Mouse (Mus musculus) heart, embryonic 11.5 days (tissue): ENCODE measurements around the gene Lonp1. TPM values are rescaled to one million over a fixed set of nuclear protein-coding genes. Genes with fewer than 3 reads are reported as not detected.
A peak's percentile ranks its signal among the peaks of the same experiment; 100 is the strongest.

Experiments used
- ATAC-seq: fragments of 200-750 bp; cut with Nextera tagmentation; replicated peaks from 2 replicates; pipeline ENCODE4 v1.8.0; 2017; ENCODE audit warnings: moderate library complexity; ENCODE audit not compliant: insufficient number of reproducible peaks, low FRiP score, low TSS enrichment
- H3K27ac ChIP-seq: fragments of 300-500 bp; sonication (generic); 2 replicates; pipeline ENCODE4 v1.5.1; 2014; ENCODE audit warnings: mild to moderate bottlenecking, low read depth, low read length
- H3K27me3 ChIP-seq: fragments of 300-500 bp; sonication (generic); 2 replicates; pipeline ENCODE4 v1.6.1; 2014; ENCODE audit warnings: mild to moderate bottlenecking, low read length, mixed read lengths; ENCODE audit not compliant: control insufficient read depth, insufficient read depth
- H3K36me3 ChIP-seq: fragments of 300-500 bp; sonication (generic); 2 replicates; pipeline ENCODE4 v1.6.1; 2014; ENCODE audit warnings: mild to moderate bottlenecking, low read length, moderate library complexity, mixed read lengths; ENCODE audit not compliant: control insufficient read depth, insufficient read depth
- H3K4me1 ChIP-seq: fragments of 300-500 bp; sonication (generic); 2 replicates; pipeline ENCODE4 v1.6.1; 2014; ENCODE audit warnings: low read length; ENCODE audit not compliant: control insufficient read depth, insufficient read depth
- H3K4me2 ChIP-seq: fragments of 300-500 bp; sonication (generic); 2 replicates; pipeline ENCODE4 v1.6.1; 2014; ENCODE audit warnings: mild to moderate bottlenecking, moderate library complexity
- H3K4me3 ChIP-seq: fragments of 300-500 bp; sonication (generic); 2 replicates; pipeline ENCODE4 v1.5.1; 2014; ENCODE audit warnings: low read depth, low read length
- H3K9ac ChIP-seq: fragments of 300-500 bp; sonication (generic); 2 replicates; pipeline ENCODE4 v1.6.1; 2014; ENCODE audit warnings: mild to moderate bottlenecking, low read depth, low read length, moderate library complexity
- H3K9me3 ChIP-seq: fragments of 300-500 bp; sonication (generic); replicated peaks from 2 replicates; pipeline ENCODE4 v1.6.1; 2016; ENCODE audit warnings: low read length; ENCODE audit not compliant: control insufficient read depth
- WGBS: fragments of 180-500 bp; shearing (Covaris S2); extraction: QIAGEN DNeasy Blood & Tissue Kit; methylation state at CpG from one replicate; pipeline ENCODE4 v1.1.7; 2014; ENCODE audit not compliant: insufficient replicate concordance; 5-methylcytosine and 5-hydroxymethylcytosine counted together
- polyA plus RNA-seq: library from polyadenylated mRNA; unstranded; fragments of >200 nt; fragmentation: Nextera tagmentation; extraction: Ambion mirVana; gene quantifications from 2 replicates; pipeline ENCODE4 v1.2.1, GENCODE M21; 2014

Gene Lonp1
- polyA plus RNA-seq, 1 experiment from 2014 or later, result 54.1 TPM

GRCm38 (mm10) chr17:56663659-56664058 lies 37.0 kb upstream of the Lonp1 start:
- Histone ChIP-seq H3K4me1 (peaks cover 9% of the 10 kb centered on the region), H3K9ac (peak overlapping the region; percentile 63; the same call in 1 of the 2 replicates), H3K4me2 (peak overlapping the region; percentile 56), H3K27ac (no peak overlapping the region), H3K4me3 (no peak overlapping the region; the same call in 1 of the 2 replicates), H3K27me3 (no peaks in the 10 kb centered on the region), H3K9me3 (no peaks in the 10 kb centered on the region), H3K36me3 (no peaks in the 10 kb centered on the region)
- no peak for ATAC-seq
- WGBS, result 57% methylated on average over 3 of the region's 3 CpGs

GRCm38 (mm10) chr17:56656171-56656570 lies 29.5 kb upstream of the Lonp1 start:
- Histone ChIP-seq H3K9me3 (no peaks in the 10 kb centered on the region), H3K36me3 (no peaks in the 10 kb centered on the region), H3K27ac (no peak overlapping the region), H3K27me3 (no peaks in the 10 kb centered on the region), H3K4me3 (no peak overlapping the region), H3K4me2 (no peak overlapping the region), H3K9ac (no peak overlapping the region), H3K4me1 (no peaks in the 10 kb centered on the region)
- no peak for ATAC-seq
- WGBS, result 80% methylated on average over 6 of the region's 6 CpGs

GRCm38 (mm10) chr17:56655311-56655710 lies 28.6 kb upstream of the Lonp1 start:
- WGBS, result 65% methylated on average over 3 of the region's 3 CpGs
- H3K4me3 ChIP-seq, result no peak overlapping the region
- no peaks in the 10 kb centered on the region for H3K9me3 ChIP-seq
- no peak overlapping the region for H3K9ac ChIP-seq
- H3K4me2 ChIP-seq, result no peak overlapping the region
- H3K27me3 ChIP-seq, result no peaks in the 10 kb centered on the region
- no peak for ATAC-seq
- H3K4me1 ChIP-seq, result no peaks in the 10 kb centered on the region
- H3K36me3 ChIP-seq, result no peaks in the 10 kb centered on the region
- H3K27ac ChIP-seq, result no peak overlapping the region

GRCm38 (mm10) chr17:56654771-56655170 lies 28.1 kb upstream of the Lonp1 start:
- H3K36me3 ChIP-seq, result no peaks in the 10 kb centered on the region

GRCm38 (mm10) chr17:56651801-56652200 lies 25.1 kb upstream of the Lonp1 start:
- Histone ChIP-seq H3K36me3 (no peaks in the 10 kb centered on the region), H3K27me3 (no peaks in the 10 kb centered on the region), H3K4me1 (no peaks in the 10 kb centered on the region; the same call in 1 of the 2 replicates), H3K9ac (no peak overlapping the region), H3K9me3 (no peaks in the 10 kb centered on the region), H3K4me3 (no peak overlapping the region), H3K4me2 (no peak overlapping the region), H3K27ac (no peak overlapping the region)
- WGBS, result 26% methylated on average over 10 of the region's 10 CpGs
- ATAC-seq, result no peak

More at GRCm38 (mm10) chr17:56654771-56655170, 28.1 kb upstream of the Lonp1 start:
- Histone ChIP-seq H3K4me1 (no peaks in the 10 kb centered on the region), H3K4me3 (no peak overlapping the region), H3K9ac (no peak overlapping the region), H3K4me2 (no peak overlapping the region), H3K27me3 (no peaks in the 10 kb centered on the region), H3K27ac (no peak overlapping the region), H3K9me3 (no peaks in the 10 kb centered on the region)
- WGBS, result 64% methylated on average over 2 of the region's 2 CpGs
- no peak for ATAC-seq

- WGBS, result 51% methylated on average over 10 of the region's 13 CpGs
- no peak overlapping the region for H3K4me2 ChIP-seq
- no peak for ATAC-seq
These were observed 20.9 kb upstream of the Lonp1 start for GRCm38 (mm10) chr17:56647546-56647945.

GRCm38 (mm10) chr17:56643237-56643636 lies 16.6 kb upstream of the Lonp1 start:
- no peaks in the 10 kb centered on the region for H3K27me3 ChIP-seq
- no peak overlapping the region for H3K9ac ChIP-seq
- H3K27ac ChIP-seq, result no peak overlapping the region
- H3K9me3 ChIP-seq, result no peaks in the 10 kb centered on the region
- no peak for ATAC-seq
- 83% methylated on average over 4 of the region's 4 CpGs for WGBS
- H3K4me2 ChIP-seq, result no peak overlapping the region
- no peak overlapping the region for H3K4me3 ChIP-seq
- no peaks in the 10 kb centered on the region; the same call in 1 of the 2 replicates for H3K4me1 ChIP-seq
- no peaks in the 10 kb centered on the region for H3K36me3 ChIP-seq

More at GRCm38 (mm10) chr17:56647546-56647945, 20.9 kb upstream of the Lonp1 start:
- Histone ChIP-seq H3K36me3 (no peaks in the 10 kb centered on the region), H3K4me3 (no peak overlapping the region), H3K9ac (no peak overlapping the region), H3K4me1 (no peaks in the 10 kb centered on the region; the same call in 1 of the 2 replicates), H3K27ac (no peak overlapping the region), H3K9me3 (no peaks in the 10 kb centered on the region), H3K27me3 (no peaks in the 10 kb centered on the region)

- H3K9ac ChIP-seq, result no peak overlapping the region
- H3K4me2 ChIP-seq, result no peak overlapping the region
- H3K4me1 ChIP-seq, result no peaks in the 10 kb centered on the region
- H3K4me3 ChIP-seq, result no peak overlapping the region
- no peak for ATAC-seq
- 80% methylated on average over 6 of the region's 6 CpGs for WGBS
- no peak overlapping the region for H3K27ac ChIP-seq
- no peaks in the 10 kb centered on the region for H3K9me3 ChIP-seq
- H3K36me3 ChIP-seq, result no peaks in the 10 kb centered on the region
- H3K27me3 ChIP-seq, result no peaks in the 10 kb centered on the region
These were observed 7.3 kb upstream of the Lonp1 start for GRCm38 (mm10) chr17:56634023-56634422.

- peaks cover 5% of the 10 kb centered on the region; the same call in 1 of the 2 replicates for H3K4me1 ChIP-seq
- ATAC-seq, result no peak
- no peaks in the 10 kb centered on the region for H3K36me3 ChIP-seq
- H3K9ac ChIP-seq, result no peak overlapping the region
- 62% methylated on average over 4 of the region's 4 CpGs for WGBS
- no peaks in the 10 kb centered on the region for H3K27me3 ChIP-seq
- H3K4me2 ChIP-seq, result no peak overlapping the region
- H3K4me3 ChIP-seq, result no peak overlapping the region
- H3K27ac ChIP-seq, result no peak overlapping the region
- no peaks in the 10 kb centered on the region for H3K9me3 ChIP-seq
These were observed 5.1 kb upstream of the Lonp1 start for GRCm38 (mm10) chr17:56631807-56632206.
